Mouse (Mus musculus): Measurements from ENCODE around the gene Wdr27. TPM values are rescaled to one million over a fixed set of nuclear protein-coding genes. Genes with fewer than 3 reads are reported as not detected.
"Not testable (repeated sequence)": the region's sequence is repeated elsewhere in the genome, so short reads cannot be mapped to it uniquely, and the experiment has no call there.

The Wdr27 gene
- total RNA-seq, 2 experiments from 2014 or later: 1.1 to 2.5 TPM

GRCm38 (mm10) chr17:14935280-14935679 is 7.7 kb downstream of the Wdr27 start:
- intact Hi-C loops (cut with DNase I); DNase-seq: not testable (repeated sequence)

GRCm38 (mm10) chr17:14931469-14931868 is 11.5 kb downstream of the Wdr27 start:
- no peak for DNase-seq
- intact Hi-C loops (cut with DNase I): no loop called here

GRCm38 (mm10) chr17:14930697-14931096 is 12.3 kb downstream of the Wdr27 start:
- DNase-seq: no peak
- intact Hi-C loops (cut with DNase I): no loop called here

GRCm38 (mm10) chr17:14928631-14929030 is 14.3 kb downstream of the Wdr27 start:
- intact Hi-C loops (cut with DNase I): no loop called here
- no peak for DNase-seq

- DNase-seq: no peak
- intact Hi-C loops (cut with DNase I): no loop called here
Observed at GRCm38 (mm10) chr17:14927644-14928218, 15.2 kb downstream of the Wdr27 start.

- intact Hi-C loops (cut with DNase I): no loop called here
- no peak for DNase-seq
Observed at GRCm38 (mm10) chr17:14921582-14921981, 21.4 kb downstream of the Wdr27 start.

GRCm38 (mm10) chr17:14917866-14918265 is 25.1 kb downstream of the Wdr27 start:
- no peak for DNase-seq
- intact Hi-C loops (cut with DNase I): no loop called here

- no peak for DNase-seq
- intact Hi-C loops (cut with DNase I): no loop called here
Observed at GRCm38 (mm10) chr17:14914401-14914800, 28.6 kb downstream of the Wdr27 start.

- no peak for DNase-seq
- intact Hi-C loops (cut with DNase I): no loop called here
Observed at GRCm38 (mm10) chr17:14912981-14913380, 30.0 kb downstream of the Wdr27 start.

- no peak for DNase-seq
- intact Hi-C loops (cut with DNase I): no loop called here
Observed at GRCm38 (mm10) chr17:14912420-14912819, 30.5 kb downstream of the Wdr27 start.

GRCm38 (mm10) chr17:14910771-14911170 is 32.2 kb downstream of the Wdr27 start:
- intact Hi-C loops (cut with DNase I): no loop called here
- DNase-seq: no peak

GRCm38 (mm10) chr17:14909331-14909730 is 33.6 kb downstream of the Wdr27 start:
- intact Hi-C loops (cut with DNase I): loop anchor here (5.0 to 10.0 kb wide), 2 partner anchors 625 to 677 kb away; no protein-coding TSS in a partner anchor
- DNase-seq: no peak

- intact Hi-C loops (cut with DNase I): loop anchor here (5.0 to 10.0 kb wide), 2 partner anchors 622 to 675 kb away; no protein-coding TSS in a partner anchor
- no peak for DNase-seq
Observed at GRCm38 (mm10) chr17:14907136-14907535, 35.8 kb downstream of the Wdr27 start.

GRCm38 (mm10) chr17:14906611-14907010 is 36.3 kb downstream of the Wdr27 start:
- intact Hi-C loops (cut with DNase I): loop anchor here (5.0 to 10.0 kb wide), 2 partner anchors 622 to 674 kb away; no protein-coding TSS in a partner anchor
- peak in 1 of 2 experiments; percentile 11 for DNase-seq

GRCm38 (mm10) chr17:14904637-14905265 is 38.2 kb downstream of the Wdr27 start:
- intact Hi-C loops (cut with DNase I): loop anchor here (1.0 to 10.0 kb wide), 4 partner anchors 360 to 672 kb away; no protein-coding TSS in a partner anchor
- DNase-seq: peak; percentile 83 to 89

GRCm38 (mm10) chr17:14904206-14904605 is 38.8 kb downstream of the Wdr27 start:
- intact Hi-C loops (cut with DNase I): loop anchor here (2.0 to 10.0 kb wide), 2 partner anchors 359 to 619 kb away; no protein-coding TSS in a partner anchor
- DNase-seq: no peak

- intact Hi-C loops (cut with DNase I): loop anchor here (10.0 kb wide), 1 partner anchor 618 kb away; no protein-coding TSS in a partner anchor
- no peak for DNase-seq
Observed at GRCm38 (mm10) chr17:14903212-14903611, 39.7 kb downstream of the Wdr27 start.

GRCm38 (mm10) chr17:14898972-14899371 is 44.0 kb downstream of the Wdr27 start:
- no peak for DNase-seq
- intact Hi-C loops (cut with DNase I): no loop called here

GRCm38 (mm10) chr17:14895058-14895457 is 47.9 kb downstream of the Wdr27 start:
- DNase-seq; intact Hi-C loops (cut with DNase I): not testable (repeated sequence)

GRCm38 (mm10) chr17:14886933-14887332 is 56.0 kb downstream of the Wdr27 start:
- intact Hi-C loops (cut with DNase I): loop anchor here (5.0 kb wide), 1 partner anchor 75 kb away; no protein-coding TSS in a partner anchor
- DNase-seq: no peak

GRCm38 (mm10) chr17:14874656-14875204 is 68.2 kb downstream of the Wdr27 start:
- intact Hi-C loops (cut with DNase I): no loop called here
- peak in 1 of 2 experiments; percentile 15 for DNase-seq

GRCm38 (mm10) chr17:14860220-14860619 is 82.7 kb downstream of the Wdr27 start:
- intact Hi-C loops (cut with DNase I): no loop called here

More at GRCm38 (mm10) chr17:14860220-14860619, 82.7 kb downstream of the Wdr27 start:
- DNase-seq: no peak

Data from heart, postnatal 10 days (tissue).